Mouse (Mus musculus): ENCODE measurements around the gene 1810043G02Rik. TPM values are rescaled to one million over a fixed set of nuclear protein-coding genes. Genes with fewer than 3 reads are reported as not detected.

The 1810043G02Rik gene
- polyA plus RNA-seq, 1 experiment, result 5.8 TPM

GRCm38 (mm10) chr10:77995639-77996038 is 17.3 kb downstream of the 1810043G02Rik start:
- Histone ChIP-seq H3K4me1 (ENCODE audit: control insufficient read depth, insufficient read depth, low read length) (no peaks in the 10 kb centered on the region), H3K4me3 (replicated peaks; ENCODE audit: control insufficient read depth, low read depth, low read length) (no peak overlapping the region), H3K27ac (ENCODE audit: control insufficient read depth, insufficient read depth, low read depth, low read length, poor library complexity) (no peak overlapping the region)
- TF ChIP-seq CTCF (IDR thresholded peaks at IDR 0.05; ENCODE audit: control insufficient read depth, insufficient read depth, low read length), result no peak
- no peak for TF ChIP-seq POLR2A (IDR thresholded peaks at IDR 0.05; ENCODE audit: borderline replicate concordance, control insufficient read depth, low read depth, low read length)
- WGBS, result 85% methylated on average over 3 of the region's 3 CpGs

- Histone ChIP-seq H3K4me1 (ENCODE audit: control insufficient read depth, insufficient read depth, low read length) (no peaks in the 10 kb centered on the region), H3K4me3 (replicated peaks; ENCODE audit: control insufficient read depth, low read depth, low read length) (no peak overlapping the region), H3K27ac (ENCODE audit: control insufficient read depth, insufficient read depth, low read depth, low read length, poor library complexity) (no peak overlapping the region)
- TF ChIP-seq POLR2A (IDR thresholded peaks at IDR 0.05; ENCODE audit: borderline replicate concordance, control insufficient read depth, low read depth, low read length), result no peak
- 92% methylated on average over 5 of the region's 5 CpGs for WGBS
Observed at GRCm38 (mm10) chr10:78000200-78000599, 21.9 kb downstream of the 1810043G02Rik start.

GRCm38 (mm10) chr10:78001796-78002195 is 23.5 kb downstream of the 1810043G02Rik start:
- WGBS, result 90% methylated on average over 11 of the region's 11 CpGs
- no peaks in the 10 kb centered on the region for H3K4me1 ChIP-seq (ENCODE audit: control insufficient read depth, insufficient read depth, low read length)
- H3K4me3 ChIP-seq (replicated peaks; ENCODE audit: control insufficient read depth, low read depth, low read length), result no peak overlapping the region
- no peak overlapping the region for H3K27ac ChIP-seq (ENCODE audit: control insufficient read depth, insufficient read depth, low read depth, low read length, poor library complexity)
- TF ChIP-seq CTCF (IDR thresholded peaks at IDR 0.05; ENCODE audit: control insufficient read depth, insufficient read depth, low read length), result no peak
- TF ChIP-seq POLR2A (IDR thresholded peaks at IDR 0.05; ENCODE audit: borderline replicate concordance, control insufficient read depth, low read depth, low read length), result no peak

GRCm38 (mm10) chr10:78002316-78002715 is 24.0 kb downstream of the 1810043G02Rik start:
- WGBS, result 87% methylated on average over 2 of the region's 2 CpGs
- no peak for TF ChIP-seq CTCF (IDR thresholded peaks at IDR 0.05; ENCODE audit: control insufficient read depth, insufficient read depth, low read length)
- TF ChIP-seq POLR2A (IDR thresholded peaks at IDR 0.05; ENCODE audit: borderline replicate concordance, control insufficient read depth, low read depth, low read length), result no peak
- Histone ChIP-seq H3K4me3 (replicated peaks; ENCODE audit: control insufficient read depth, low read depth, low read length) (no peak overlapping the region), H3K4me1 (ENCODE audit: control insufficient read depth, insufficient read depth, low read length) (no peaks in the 10 kb centered on the region), H3K27ac (ENCODE audit: control insufficient read depth, insufficient read depth, low read depth, low read length, poor library complexity) (no peak overlapping the region)

GRCm38 (mm10) chr10:78004479-78005100 is 26.3 kb downstream of the 1810043G02Rik start:
- H3K4me1 ChIP-seq (ENCODE audit: control insufficient read depth, insufficient read depth, low read length), result no peaks in the 10 kb centered on the region
- no peak overlapping the region for H3K27ac ChIP-seq (ENCODE audit: control insufficient read depth, insufficient read depth, low read depth, low read length, poor library complexity)
- H3K4me3 ChIP-seq (replicated peaks; ENCODE audit: control insufficient read depth, low read depth, low read length), result no peak overlapping the region
- TF ChIP-seq CTCF (IDR thresholded peaks at IDR 0.05; ENCODE audit: control insufficient read depth, insufficient read depth, low read length) (no peak), POLR2A (IDR thresholded peaks at IDR 0.05; ENCODE audit: borderline replicate concordance, control insufficient read depth, low read depth, low read length) (no peak)
- 81% methylated on average over 3 of the region's 3 CpGs for WGBS

GRCm38 (mm10) chr10:78005791-78006438 is 27.6 kb downstream of the 1810043G02Rik start:
- WGBS, result 88% methylated on average over 4 of the region's 4 CpGs
- H3K27ac ChIP-seq (ENCODE audit: control insufficient read depth, insufficient read depth, low read depth, low read length, poor library complexity), result no peak overlapping the region
- TF ChIP-seq CTCF (IDR thresholded peaks at IDR 0.05; ENCODE audit: control insufficient read depth, insufficient read depth, low read length) (no peak), POLR2A (IDR thresholded peaks at IDR 0.05; ENCODE audit: borderline replicate concordance, control insufficient read depth, low read depth, low read length) (no peak)
- H3K4me1 ChIP-seq (ENCODE audit: control insufficient read depth, insufficient read depth, low read length), result no peaks in the 10 kb centered on the region
- H3K4me3 ChIP-seq (replicated peaks; ENCODE audit: control insufficient read depth, low read depth, low read length), result no peak overlapping the region

- 16% methylated on average over 7 of the region's 7 CpGs for WGBS
- Histone ChIP-seq H3K27ac (ENCODE audit: control insufficient read depth, insufficient read depth, low read depth, low read length, poor library complexity) (no peak overlapping the region), H3K4me3 (replicated peaks; ENCODE audit: control insufficient read depth, low read depth, low read length) (no peak overlapping the region), H3K4me1 (ENCODE audit: control insufficient read depth, insufficient read depth, low read length) (no peaks in the 10 kb centered on the region)
- TF ChIP-seq CTCF (IDR thresholded peaks at IDR 0.05; ENCODE audit: control insufficient read depth, insufficient read depth, low read length) (no peak), POLR2A (IDR thresholded peaks at IDR 0.05; ENCODE audit: borderline replicate concordance, control insufficient read depth, low read depth, low read length) (no peak)
Observed at GRCm38 (mm10) chr10:78007203-78007602, 28.9 kb downstream of the 1810043G02Rik start.

- Histone ChIP-seq H3K4me1 (ENCODE audit: control insufficient read depth, insufficient read depth, low read length) (no peaks in the 10 kb centered on the region), H3K4me3 (replicated peaks; ENCODE audit: control insufficient read depth, low read depth, low read length) (no peak overlapping the region), H3K27ac (ENCODE audit: control insufficient read depth, insufficient read depth, low read depth, low read length, poor library complexity) (no peak overlapping the region)
- TF ChIP-seq CTCF (IDR thresholded peaks at IDR 0.05; ENCODE audit: control insufficient read depth, insufficient read depth, low read length), result no peak
- 69% methylated on average over 3 of the region's 3 CpGs for WGBS
Observed at GRCm38 (mm10) chr10:78008169-78008568, 29.8 kb downstream of the 1810043G02Rik start.

Data from bone marrow, adult 2 months (tissue).